Mouse (Mus musculus): Measurements from ENCODE around the gene Tie1.

Gene Tie1

DNA sequence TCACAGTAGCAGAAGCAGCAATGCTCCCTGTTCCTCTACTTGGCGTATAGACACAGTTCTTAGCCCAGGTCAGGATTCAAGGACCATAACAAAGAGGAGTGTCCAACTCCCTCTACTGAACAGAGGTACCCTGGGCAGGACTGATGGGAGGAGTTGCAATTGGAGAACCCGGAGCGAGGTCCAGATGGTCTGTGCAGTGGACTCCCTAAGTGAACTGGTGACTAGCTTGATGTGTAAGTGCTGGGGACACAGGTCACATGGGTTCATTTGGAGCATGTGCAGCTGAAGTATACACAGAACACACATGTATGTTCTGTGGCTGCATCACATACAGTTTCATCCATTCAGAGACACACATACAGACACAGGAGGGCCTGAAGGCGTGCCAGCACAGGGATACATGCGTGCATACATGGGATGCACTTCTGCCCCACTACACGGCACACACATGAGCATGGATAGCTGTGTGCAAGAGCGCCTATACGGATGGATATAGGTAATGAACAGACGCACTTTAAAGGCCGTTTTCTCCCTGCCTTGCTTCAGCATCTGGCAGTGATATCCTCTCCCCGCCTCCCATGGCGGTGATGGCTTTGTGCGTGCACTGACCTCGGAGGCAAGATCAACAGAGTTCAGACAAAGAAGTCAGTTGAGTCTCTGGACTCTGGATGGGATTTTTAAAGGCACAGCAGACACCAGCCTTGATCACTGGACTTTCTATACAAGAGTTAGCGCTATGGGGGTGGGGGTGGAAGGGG, 12.9 kb downstream of the Tie1 start:
- in situ Hi-C loops (cut with MseI, MboI): no loop called here

DNA sequence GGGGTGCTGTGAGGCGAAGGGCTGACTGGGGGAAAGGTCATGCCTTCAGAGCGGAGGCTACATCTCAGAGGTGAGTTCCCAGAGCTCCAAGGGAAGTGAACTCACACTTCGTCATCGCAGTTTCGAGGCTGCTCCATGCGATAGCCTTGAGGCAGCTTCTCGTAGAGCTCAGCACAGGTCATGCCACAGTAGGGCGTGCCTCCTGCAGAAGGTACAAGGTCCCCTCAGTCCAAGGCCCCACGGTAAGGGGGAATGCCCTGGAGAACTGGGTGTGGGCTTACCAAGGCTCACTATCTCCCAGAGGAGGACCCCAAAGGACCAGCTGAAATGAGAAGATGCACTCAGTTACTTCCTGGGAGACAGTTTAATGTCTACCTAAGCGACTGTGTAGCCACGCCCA, 17.2 kb downstream of the Tie1 start:
- in situ Hi-C loops (cut with MseI, MboI): no loop called here

DNA sequence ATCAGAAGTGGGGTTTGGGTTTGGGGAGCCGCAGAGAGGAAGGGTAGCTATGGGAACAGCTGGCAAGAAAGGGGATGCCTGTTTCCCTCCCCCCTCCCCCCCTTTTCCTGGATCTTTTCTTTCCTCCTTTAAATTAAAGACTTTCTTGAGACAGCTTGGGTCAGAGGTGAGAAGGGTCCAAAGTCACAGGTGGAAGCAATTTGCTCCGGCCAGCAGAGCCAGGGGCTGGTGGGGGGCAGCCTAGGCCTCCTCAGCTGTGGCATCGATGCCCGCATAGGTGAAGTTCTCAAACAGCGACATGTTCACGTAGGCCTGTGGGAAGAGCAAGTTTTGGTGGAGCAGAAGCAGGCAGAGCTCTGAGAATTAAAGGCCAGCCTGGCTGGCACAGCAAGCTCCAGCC, 18.6 kb downstream of the Tie1 start:
- in situ Hi-C loops (cut with MseI, MboI): no loop called here

DNA sequence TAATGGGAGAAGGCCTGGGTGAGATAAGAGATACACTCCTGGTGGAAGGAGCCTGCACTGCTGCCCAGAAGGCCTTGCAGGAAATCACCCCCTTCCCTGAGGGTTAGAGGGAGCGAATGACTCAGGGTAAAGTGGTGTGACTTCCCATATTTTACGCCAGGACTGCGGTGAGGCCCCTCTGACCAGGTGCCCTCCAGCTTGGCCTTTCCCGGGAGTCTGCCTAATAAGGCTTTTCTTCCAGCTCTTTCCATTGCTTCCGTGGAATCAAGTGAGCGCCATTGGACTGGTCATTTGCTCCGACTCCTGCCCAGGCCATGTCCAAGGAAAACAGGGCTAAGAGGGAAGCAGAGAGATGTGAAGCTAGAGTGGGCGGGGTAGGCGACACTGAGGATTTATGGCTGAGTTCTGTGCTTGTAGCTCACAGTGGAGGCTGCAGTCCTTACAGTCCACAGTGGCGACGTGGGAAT, 24.1 kb downstream of the Tie1 start:
- in situ Hi-C loops (cut with MseI, MboI): no loop called here

DNA sequence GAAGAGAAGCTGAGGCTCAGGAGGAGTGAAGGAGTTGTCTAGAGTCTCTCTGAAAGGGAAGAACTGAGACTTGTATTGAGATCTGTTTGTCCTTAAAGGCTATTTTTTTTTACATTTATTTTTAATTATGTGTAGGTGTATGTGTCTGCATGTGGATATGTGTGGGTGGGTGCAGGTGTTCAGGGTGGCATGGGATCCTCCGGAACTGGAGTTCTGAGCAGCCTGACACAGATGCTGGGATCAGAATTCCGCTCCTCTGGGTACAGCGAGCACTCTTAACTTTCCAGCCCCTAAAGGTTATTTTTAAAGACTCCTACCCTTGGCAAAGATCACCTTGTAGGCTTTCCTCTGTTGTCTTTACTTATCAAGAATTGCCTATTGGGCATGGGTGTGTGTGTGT, 24.9 kb downstream of the Tie1 start:
- in situ Hi-C loops (cut with MseI, MboI): no loop called here

DNA sequence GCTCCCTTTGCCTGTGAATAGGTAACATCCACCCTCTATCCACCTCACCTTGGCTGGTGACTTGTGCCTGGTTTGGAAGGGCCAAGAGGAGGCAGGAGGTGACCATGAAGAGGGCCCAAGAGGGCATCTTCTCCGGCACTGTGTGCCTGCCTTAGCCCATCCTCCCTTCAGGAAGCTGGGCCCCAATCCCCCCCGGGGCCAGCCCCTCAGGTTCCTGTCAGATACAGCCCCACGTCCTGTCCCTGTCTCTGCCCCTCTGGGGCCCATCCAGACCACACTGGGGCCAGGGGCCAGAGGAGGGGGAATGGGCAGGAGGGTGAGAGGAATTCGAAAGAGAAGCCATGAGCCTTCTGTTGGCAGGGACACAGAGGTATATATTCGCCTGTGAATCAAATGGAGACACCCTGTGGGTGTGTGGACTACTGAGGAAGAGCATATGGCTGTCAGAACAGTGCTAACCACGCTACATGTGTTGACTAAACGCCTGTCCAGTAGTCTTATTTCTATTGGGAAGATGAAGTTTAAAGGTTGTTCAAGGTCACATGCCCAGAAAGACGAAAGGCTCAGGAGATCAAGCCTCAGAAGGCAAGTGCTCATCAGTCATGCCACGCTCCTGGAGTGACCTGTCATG, 32.4 kb downstream of the Tie1 start, which contains the start of gene Mpl:
Mpl (minus strand) TSS at position 169 of the 631 bp plus-strand sequence.
- in situ Hi-C loops (cut with MseI, MboI): no loop called here

DNA sequence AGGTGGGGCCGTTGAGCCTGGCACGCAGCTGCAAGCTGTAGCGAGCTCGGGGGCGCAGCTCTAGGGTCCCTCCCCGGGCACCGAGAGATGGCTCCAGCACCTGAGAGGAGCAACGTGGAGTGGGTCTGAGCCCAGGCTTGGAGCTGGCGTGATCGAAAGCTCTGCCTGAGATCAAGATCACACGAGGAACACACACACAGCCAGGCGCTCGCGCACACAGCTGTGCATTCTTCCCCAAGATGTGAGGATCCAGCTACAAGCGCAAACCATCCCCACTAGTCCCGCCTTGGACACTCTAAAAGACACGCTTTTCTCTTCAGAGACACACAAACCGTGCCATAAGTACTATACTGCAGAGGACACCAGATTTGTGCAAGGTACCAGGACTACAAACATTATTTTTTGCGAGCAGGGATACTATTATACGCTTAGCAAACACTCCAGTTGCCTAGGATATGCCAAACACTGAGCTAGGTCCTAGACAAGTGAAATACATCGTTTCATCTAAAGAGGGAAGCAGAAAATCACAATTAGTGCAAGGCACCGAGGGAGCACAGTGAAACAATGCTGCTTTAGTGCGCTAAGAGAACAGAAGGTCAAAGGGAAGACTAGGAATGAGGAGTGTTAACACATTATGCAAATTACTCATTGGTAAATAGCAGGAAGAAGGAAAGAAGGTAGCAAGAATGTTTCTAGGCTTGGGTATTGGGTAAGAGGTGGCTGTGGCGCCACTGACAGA, 43.3 kb downstream of the Tie1 start:
- in situ Hi-C loops (cut with MseI, MboI): loop anchor here (5.0 to 10.0 kb wide), 2 partner anchors 56 to 118 kb away; no protein-coding TSS in a partner anchor

DNA sequence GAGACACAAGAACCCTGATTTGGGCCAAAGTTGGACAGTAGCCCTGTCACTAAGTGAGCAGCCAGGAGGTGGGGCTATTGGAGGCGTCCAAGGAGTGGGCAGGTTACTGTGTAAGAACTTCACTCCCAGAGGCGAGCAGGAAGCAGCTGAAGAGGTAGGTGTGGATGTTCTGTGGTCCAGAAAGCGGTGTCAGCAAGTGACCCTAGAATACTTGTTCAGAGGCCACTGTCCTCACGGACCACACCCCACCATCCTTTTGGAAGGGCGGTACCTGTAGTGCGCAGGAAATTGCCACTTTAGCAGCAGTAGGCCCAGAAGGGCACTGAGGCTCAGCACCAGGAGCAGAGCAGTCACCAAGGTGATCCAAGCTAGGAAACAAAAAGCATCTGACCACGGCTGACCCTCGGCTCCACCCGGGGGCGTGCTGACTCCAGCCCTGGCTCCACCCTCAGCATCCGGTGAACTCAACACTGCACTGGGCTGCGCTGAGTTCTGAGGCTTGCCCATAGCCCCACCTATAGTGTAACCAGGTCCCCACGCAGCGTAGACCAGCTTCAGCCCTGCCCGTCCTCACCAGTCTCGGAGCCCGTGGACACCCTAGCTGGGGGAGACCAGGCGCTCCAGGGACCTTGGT, 44.0 kb downstream of the Tie1 start:
- in situ Hi-C loops (cut with MseI, MboI): loop anchor here (5.0 to 10.0 kb wide), 2 partner anchors 56 to 119 kb away; no protein-coding TSS in a partner anchor

DNA sequence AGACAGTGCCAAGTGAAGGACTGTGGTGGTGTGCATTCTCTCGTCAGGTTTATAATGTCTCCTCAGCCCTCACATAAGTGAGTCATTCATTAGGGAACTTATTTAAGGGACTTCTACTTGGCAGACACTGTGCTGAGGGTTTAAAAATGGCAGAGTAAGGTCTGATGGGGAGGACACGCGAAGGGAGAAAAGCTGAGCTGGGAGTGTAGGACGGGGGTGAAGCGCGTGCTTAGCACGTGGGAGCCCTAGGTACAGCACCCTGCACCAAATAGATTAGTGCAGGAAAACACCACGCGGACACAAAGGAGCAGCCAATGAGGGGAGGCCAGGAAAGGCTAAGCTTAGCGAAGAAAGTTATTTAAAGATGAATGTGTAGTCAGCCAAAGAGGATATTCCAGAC, 44.8 kb downstream of the Tie1 start:
- in situ Hi-C loops (cut with MseI, MboI): loop anchor here (5.0 to 10.0 kb wide), 2 partner anchors 57 to 120 kb away; no protein-coding TSS in a partner anchor

DNA sequence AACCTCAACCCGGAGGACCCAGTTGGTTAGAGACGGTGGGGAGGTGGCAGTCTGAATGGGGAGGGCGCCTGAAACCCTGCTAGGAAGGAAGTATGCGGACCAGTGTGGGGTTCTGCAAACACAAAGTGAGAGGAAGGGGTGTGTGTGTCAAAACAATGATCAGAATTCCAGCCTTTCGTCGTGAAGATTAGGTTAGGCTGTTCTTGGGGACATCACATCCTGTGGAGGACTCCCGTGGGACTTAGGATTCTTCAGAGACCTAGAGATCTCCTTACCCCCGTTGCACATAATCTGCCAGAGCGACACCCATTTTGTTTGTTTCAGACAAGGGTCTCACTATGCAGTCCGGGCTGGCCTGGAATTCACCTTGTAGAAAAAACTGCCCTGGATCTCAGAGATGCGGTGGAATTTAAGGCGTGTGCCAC, 52.0 kb downstream of the Tie1 start:
- in situ Hi-C loops (cut with MseI, MboI): no loop called here

DNA sequence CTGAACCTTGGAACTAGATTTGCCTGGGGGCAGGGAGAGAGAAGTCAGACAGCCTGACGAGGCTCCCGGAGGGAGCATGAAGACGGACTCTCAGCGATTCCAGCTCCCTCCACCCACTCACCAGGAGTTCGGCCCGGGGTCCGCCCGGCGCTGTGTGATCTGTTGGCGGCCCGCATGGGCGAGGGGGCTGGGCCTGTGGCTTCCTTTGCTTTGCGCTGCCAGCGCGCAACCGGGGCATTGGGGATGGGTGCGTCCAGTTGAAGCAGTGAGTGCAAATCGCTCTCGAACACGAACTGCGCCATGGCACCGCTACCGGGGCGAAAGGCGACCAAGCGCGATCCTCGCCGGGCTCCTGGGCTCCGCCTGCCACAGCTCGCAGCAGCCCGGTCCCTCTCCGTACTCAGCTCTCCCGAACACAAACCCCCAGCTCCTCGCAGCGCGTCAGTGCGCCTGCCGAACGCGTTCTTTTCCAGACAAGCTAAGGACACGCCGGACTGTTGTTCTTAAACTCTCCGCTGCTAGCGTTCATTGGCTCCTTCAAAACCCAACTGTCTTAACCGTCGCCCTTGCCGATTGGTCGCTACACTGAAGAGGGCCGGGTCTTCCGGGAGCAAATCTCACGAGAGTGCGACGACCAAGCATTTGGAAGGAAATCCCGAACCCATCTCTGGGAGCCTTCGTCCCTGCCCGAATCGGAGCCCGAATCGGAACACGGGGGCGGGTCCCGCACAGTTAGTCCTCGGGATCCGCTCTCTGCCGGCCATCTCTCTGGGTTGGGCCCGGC, 52.8 kb downstream of the Tie1 start, which contains the start of gene Cdc20:
Cdc20 (minus strand) TSS at position 533 of the 784 bp plus-strand sequence.
- in situ Hi-C loops (cut with MseI, MboI): no loop called here

DNA sequence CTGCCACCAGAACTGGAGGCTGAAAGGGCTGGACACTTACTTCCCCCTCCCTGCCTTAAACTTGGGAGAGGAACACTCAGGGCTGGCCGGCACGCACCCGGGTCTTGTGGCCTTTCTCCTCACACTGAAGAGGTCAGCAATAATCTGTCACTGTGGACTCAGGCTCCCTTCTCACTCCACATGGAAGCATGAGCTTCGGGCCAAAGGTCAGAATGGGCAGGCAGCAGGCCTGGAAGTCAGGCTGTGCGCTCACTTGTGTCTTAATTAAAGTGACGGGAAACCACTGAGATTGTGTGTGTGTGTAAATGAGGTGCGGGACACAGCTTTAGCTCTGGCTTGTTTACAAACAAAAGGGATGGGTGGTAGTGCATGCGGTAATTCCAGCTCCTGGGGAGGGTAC, 57.5 kb downstream of the Tie1 start:
- in situ Hi-C loops (cut with MseI, MboI): no loop called here

DNA sequence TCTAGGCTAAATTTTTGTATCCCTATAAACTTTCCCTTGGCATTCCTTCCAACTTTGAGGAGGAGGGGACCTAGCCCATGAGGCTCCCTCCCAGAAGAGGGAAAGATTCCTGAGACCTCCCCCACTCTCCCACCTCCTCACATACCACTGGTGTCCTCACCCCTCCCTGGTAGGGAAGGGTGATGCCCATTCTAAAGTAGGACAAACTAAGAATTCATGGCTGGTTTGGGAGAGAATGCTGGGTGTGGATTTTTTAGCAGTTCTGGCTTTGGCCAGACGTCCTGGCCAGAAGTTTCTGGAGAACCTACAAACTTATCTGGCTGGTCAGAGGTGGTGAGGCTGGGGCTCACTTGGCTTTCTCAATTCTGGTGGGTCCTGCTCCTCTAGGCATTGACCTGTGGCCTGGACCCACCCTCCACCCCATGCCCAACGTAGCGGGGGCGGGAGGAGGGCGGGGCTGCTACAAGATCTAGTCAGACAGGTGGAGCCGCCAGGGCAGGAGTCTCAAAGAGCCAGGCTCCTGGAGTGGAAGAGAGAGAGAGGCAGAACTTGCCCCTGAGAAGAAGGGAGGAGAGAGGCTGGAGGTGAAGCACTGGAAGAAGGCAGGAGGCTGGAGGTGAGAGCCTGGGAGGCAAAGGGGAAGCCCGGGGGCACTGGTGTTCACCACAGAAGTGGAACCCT, 60.5 kb downstream of the Tie1 start:
- in situ Hi-C loops (cut with MseI, MboI): no loop called here

DNA sequence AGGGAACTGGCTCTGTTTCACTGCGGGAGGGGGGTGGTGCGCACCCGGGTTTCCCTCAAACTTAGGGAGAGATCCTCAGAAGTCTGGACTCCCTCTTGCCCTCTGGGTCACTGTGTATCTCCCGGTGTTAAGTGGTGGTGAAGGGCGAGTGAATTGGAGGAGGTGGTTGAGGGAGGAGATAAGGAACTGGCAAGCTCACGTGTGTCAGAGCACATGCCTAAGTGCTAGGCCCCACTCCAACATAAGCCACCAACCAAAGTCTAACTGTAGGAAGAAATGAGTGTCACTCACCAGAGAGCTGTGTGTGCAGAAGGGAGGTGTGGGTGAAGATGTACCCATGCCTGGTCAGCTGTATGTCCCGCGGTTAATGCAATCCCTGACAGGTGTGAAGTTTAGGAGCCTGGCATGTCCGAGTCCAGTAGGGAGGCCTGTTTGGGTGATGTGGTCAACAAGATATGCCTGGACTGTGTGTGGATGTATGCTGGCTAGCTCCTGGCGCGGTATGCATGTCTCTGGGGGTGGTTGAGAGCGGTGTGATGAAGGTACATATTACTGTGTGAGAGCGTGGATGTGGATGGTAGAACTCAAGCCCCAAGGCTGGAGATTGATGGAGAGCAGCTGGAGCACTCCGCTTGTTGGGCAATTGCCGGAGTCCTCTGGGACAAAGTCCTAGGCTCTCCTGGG, 61.2 kb downstream of the Tie1 start:
- in situ Hi-C loops (cut with MseI, MboI): no loop called here

DNA sequence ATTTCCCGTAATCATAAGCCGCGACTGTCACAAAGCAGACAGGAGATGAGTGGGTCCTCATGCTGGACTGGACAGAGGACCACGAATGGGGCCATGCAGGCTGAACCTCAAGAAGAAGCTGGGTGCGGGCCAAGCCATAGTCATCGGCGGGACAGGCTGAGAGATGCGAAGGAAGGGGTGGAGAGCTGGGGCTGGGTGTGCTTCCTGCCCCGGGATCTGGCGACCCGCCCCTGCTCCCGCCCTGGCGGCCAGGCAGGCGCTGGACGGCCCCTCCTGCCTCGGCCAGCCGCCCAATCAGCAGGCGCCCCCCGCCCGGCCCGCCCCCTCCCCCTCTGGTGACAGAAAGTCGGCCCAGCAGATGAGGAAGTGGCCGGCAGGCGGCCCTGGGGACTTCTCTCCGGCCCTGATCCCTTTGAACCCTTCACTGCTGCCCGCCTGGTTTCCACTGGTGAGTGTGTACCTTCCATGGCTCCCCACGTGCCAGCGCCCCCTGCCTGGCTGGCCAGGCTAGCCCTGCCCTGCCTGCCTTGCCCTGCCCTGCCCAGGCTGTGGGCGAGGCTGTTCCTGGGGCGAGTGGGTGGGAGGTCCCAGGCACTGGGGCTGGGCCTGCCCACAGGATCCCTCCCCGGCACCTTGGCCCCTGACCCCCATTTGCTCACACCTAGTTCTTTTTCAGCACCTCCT, 62.0 kb downstream of the Tie1 start, which contains the start of gene Elovl1:
Elovl1 (plus strand) TSS at position 326 of the 684 bp plus-strand sequence.
- in situ Hi-C loops (cut with MseI, MboI): no loop called here

DNA sequence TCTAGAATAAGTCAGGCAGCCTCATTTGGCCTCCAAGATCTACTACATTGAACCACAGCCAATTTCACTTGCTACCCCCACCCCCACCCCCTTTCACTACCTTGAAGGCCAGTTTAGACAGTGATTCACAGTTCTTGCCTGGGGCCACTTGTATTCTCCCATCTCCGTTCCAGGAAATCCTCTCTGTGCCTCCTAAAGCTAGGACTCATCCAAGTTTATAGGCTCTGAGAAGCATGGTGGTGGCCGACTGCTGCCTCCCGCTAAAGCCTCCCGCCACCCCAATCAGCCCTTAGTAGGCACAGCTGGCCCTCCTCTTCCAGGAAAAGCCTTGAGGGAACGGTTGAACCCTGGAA, 62.5 kb downstream of the Tie1 start:
- in situ Hi-C loops (cut with MseI, MboI): no loop called here

DNA sequence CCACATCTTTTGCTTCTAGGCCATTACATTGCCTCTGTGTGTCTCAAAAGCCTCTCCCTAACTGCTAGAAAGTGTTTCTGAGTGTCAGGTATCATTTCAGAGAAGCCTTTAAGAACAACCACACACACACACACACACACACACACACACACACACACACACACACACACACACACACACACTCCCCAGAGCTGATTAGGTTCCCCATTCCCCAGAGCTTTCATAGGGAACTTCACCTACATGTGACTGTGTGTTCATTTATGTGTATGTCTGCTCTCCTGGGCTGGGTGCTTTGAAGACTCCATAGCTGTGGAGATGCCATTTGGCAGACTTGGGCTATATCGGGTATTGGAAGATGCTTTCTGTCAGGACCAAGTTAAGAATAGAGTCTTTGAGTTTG, 64.5 kb downstream of the Tie1 start:
- in situ Hi-C loops (cut with MseI, MboI): no loop called here

DNA sequence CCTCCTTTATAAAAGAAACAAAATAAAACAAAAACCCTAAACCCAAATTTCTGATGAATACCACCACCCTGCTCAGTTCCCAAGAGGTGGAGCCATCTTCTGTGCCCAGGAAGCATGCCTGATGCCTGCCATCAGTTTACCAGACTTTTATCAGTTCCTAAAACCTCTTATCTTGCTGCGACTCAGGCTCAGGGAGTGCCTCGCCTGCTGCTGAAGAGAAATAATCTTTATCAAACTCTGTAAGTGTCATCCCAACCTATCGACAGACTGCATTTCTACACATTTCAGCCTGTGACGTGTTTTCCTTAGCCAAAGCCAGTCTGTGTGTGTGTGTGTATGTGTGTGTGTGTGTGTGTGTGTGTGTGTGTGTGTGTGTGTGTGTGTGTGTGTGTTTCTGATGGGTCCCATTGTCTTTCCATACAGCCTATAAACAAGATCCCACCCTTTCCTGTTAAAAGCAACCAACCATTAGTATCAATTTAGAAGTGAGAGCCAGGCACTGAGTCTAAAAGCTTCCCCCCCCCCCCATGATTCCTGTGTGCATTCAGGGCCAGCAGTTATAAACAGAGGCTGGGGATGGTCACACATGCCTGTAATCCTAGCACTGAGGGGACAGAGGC, 65.2 kb downstream of the Tie1 start:
- in situ Hi-C loops (cut with MseI, MboI): no loop called here

DNA sequence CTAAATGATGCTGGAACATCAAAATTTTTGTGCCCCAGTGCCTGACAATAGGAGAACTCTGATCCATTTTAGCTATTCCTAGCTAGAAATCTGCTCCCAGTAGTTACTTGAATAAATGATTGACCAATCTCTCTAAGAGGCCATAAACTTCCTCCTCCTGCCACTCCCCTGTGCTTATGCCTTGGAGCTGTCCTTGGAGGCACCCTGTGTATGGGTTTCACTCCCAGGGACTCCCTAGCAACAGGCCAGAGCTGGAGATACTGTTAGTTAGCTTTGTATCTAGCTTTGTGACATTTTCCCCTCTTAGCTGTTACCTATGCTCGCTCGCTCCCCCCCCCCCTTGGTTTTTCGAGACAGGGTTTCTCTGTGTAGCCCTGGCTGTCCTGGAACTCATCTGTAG, 68.5 kb downstream of the Tie1 start:
- in situ Hi-C loops (cut with MseI, MboI): no loop called here

All from mouse trophoblast stem cell (cell line).